Mouse (Mus musculus) macrophage (primary cell): ENCODE data around the gene Rrp15. TPM values are rescaled to one million over a fixed set of nuclear protein-coding genes. Genes with fewer than 3 reads are reported as not detected.

Experiments
- H3K27ac ChIP-seq: fragments of 350-480 bp; formaldehyde crosslinking; 2 replicates; pipeline ENCODE4 v1.9.0; 2021
- H3K36me3 ChIP-seq: fragments of 350-480 bp; formaldehyde crosslinking; 2 replicates; pipeline ENCODE4 v1.9.0; 2021; ENCODE audit errors: inconsistent target
- H3K4me3 ChIP-seq: fragments of 350-480 bp; formaldehyde crosslinking; 2 replicates; pipeline ENCODE4 v1.9.0; 2021; ENCODE audit errors: inconsistent target
- H3K79me2 ChIP-seq: fragments of 350-480 bp; formaldehyde crosslinking; 2 replicates; pipeline ENCODE4 v1.9.0; 2021; ENCODE audit errors: inconsistent target
- WGBS: methylation state at CpG from one replicate; pipeline ENCODE4 v1.1.7; 2026; ENCODE audit warnings: inconsistent platforms; ENCODE audit not compliant: missing documents; 5-methylcytosine and 5-hydroxymethylcytosine counted together
- polyA plus RNA-seq: library from polyadenylated mRNA; stranded (reverse); fragments of 250-400 nt; gene quantifications from 3 replicates; pipeline ENCODE4 v1.2.4, GENCODE M21; 2018; ENCODE audit warnings: inconsistent platforms

The Rrp15 gene
- polyA plus RNA-seq, 1 experiment from 2014 or later = 15.2 TPM

GRCm38 (mm10) chr1:186702391-186703255 lies 46.5 kb downstream of the Rrp15 start:
- Histone ChIP-seq H3K36me3 (no peaks in the 10 kb centered on the region), H3K79me2 (no peaks in the 10 kb centered on the region), H3K4me3 (no peak overlapping the region), H3K27ac (no peak overlapping the region)
- 59% methylated on average over 15 of the region's 15 CpGs for WGBS

- Histone ChIP-seq H3K4me3 (no peak overlapping the region), H3K27ac (no peak overlapping the region), H3K79me2 (no peaks in the 10 kb centered on the region), H3K36me3 (no peaks in the 10 kb centered on the region)
- WGBS = 88% methylated on average over 8 of the region's 8 CpGs
These were observed 47.8 kb downstream of the Rrp15 start for GRCm38 (mm10) chr1:186701206-186701905.

GRCm38 (mm10) chr1:186700496-186700895 lies 48.7 kb downstream of the Rrp15 start:
- no peak overlapping the region for H3K27ac ChIP-seq

GRCm38 (mm10) chr1:186698583-186699338 lies 50.4 kb downstream of the Rrp15 start:
- H3K79me2 ChIP-seq = no peaks in the 10 kb centered on the region
- H3K27ac ChIP-seq = no peak overlapping the region
- no peaks in the 10 kb centered on the region for H3K36me3 ChIP-seq
- H3K4me3 ChIP-seq = no peak overlapping the region
- WGBS = 75% methylated on average over 15 of the region's 15 CpGs

More at GRCm38 (mm10) chr1:186700496-186700895, 48.7 kb downstream of the Rrp15 start:
- Histone ChIP-seq H3K4me3 (no peak overlapping the region), H3K79me2 (no peaks in the 10 kb centered on the region), H3K36me3 (no peaks in the 10 kb centered on the region)
- 87% methylated on average over 3 of the region's 3 CpGs for WGBS

- no peak overlapping the region for H3K4me3 ChIP-seq
- WGBS = 50% methylated on average over 9 of the region's 9 CpGs
These were observed 52.9 kb downstream of the Rrp15 start for GRCm38 (mm10) chr1:186696231-186696630.

GRCm38 (mm10) chr1:186695361-186695760 lies 53.8 kb downstream of the Rrp15 start:
- Histone ChIP-seq H3K27ac (no peak overlapping the region), H3K4me3 (no peak overlapping the region), H3K36me3 (no peaks in the 10 kb centered on the region), H3K79me2 (no peaks in the 10 kb centered on the region)
- 90% methylated on average over 4 of the region's 4 CpGs for WGBS

More at GRCm38 (mm10) chr1:186696231-186696630, 52.9 kb downstream of the Rrp15 start:
- Histone ChIP-seq H3K79me2 (no peaks in the 10 kb centered on the region), H3K27ac (no peak overlapping the region), H3K36me3 (no peaks in the 10 kb centered on the region)

- whole genome bisulfite sequencing = 84% methylated on average over 4 of the region's 4 CpGs
- no peaks in the 10 kb centered on the region for H3K79me2 ChIP-seq
- H3K4me3 ChIP-seq = no peak overlapping the region
- H3K36me3 ChIP-seq = no peaks in the 10 kb centered on the region
- H3K27ac ChIP-seq = no peak overlapping the region
These were observed 56.8 kb downstream of the Rrp15 start for GRCm38 (mm10) chr1:186692370-186692769.

- no peak overlapping the region for H3K27ac ChIP-seq
- no peaks in the 10 kb centered on the region for H3K36me3 ChIP-seq
- 91% methylated on average over 9 of the region's 9 CpGs for WGBS
- no peak overlapping the region for H3K4me3 ChIP-seq
- no peaks in the 10 kb centered on the region for H3K79me2 ChIP-seq
These were observed 57.5 kb downstream of the Rrp15 start for GRCm38 (mm10) chr1:186691708-186692107.

- WGBS = 78% methylated on average over 3 of the region's 3 CpGs
- H3K36me3 ChIP-seq = no peaks in the 10 kb centered on the region
- no peaks in the 10 kb centered on the region for H3K79me2 ChIP-seq
- no peak overlapping the region for H3K27ac ChIP-seq
- no peak overlapping the region for H3K4me3 ChIP-seq
These were observed 65.1 kb downstream of the Rrp15 start for GRCm38 (mm10) chr1:186684041-186684440.

GRCm38 (mm10) chr1:186682606-186683005 lies 66.6 kb downstream of the Rrp15 start:
- Histone ChIP-seq H3K79me2 (no peaks in the 10 kb centered on the region), H3K4me3 (no peak overlapping the region), H3K27ac (no peak overlapping the region), H3K36me3 (no peaks in the 10 kb centered on the region)
- 77% methylated on average over 7 of the region's 7 CpGs for WGBS

- Histone ChIP-seq H3K27ac (no peak overlapping the region), H3K79me2 (no peaks in the 10 kb centered on the region), H3K4me3 (no peak overlapping the region), H3K36me3 (no peaks in the 10 kb centered on the region)
- WGBS = 79% methylated on average over 11 of the region's 12 CpGs
These were observed 71.5 kb downstream of the Rrp15 start for GRCm38 (mm10) chr1:186677614-186678013.

- H3K4me3 ChIP-seq = no peak overlapping the region
- no peaks in the 10 kb centered on the region for H3K79me2 ChIP-seq
- WGBS = 90% methylated on average over 3 of the region's 5 CpGs
- no peak overlapping the region for H3K27ac ChIP-seq
- H3K36me3 ChIP-seq = no peaks in the 10 kb centered on the region
These were observed 73.0 kb downstream of the Rrp15 start for GRCm38 (mm10) chr1:186676199-186676598.

GRCm38 (mm10) chr1:186675263-186675662 lies 73.9 kb downstream of the Rrp15 start:
- no peak overlapping the region for H3K27ac ChIP-seq
- no peak overlapping the region for H3K4me3 ChIP-seq
- H3K79me2 ChIP-seq = no peaks in the 10 kb centered on the region
- 92% methylated on average over 5 of the region's 6 CpGs for WGBS
- no peaks in the 10 kb centered on the region for H3K36me3 ChIP-seq

GRCm38 (mm10) chr1:186674621-186675020 lies 74.5 kb downstream of the Rrp15 start:
- H3K4me3 ChIP-seq = no peak overlapping the region
- H3K27ac ChIP-seq = no peak overlapping the region
- H3K79me2 ChIP-seq = no peaks in the 10 kb centered on the region
- WGBS = 92% methylated on average over 3 of the region's 3 CpGs
- H3K36me3 ChIP-seq = no peaks in the 10 kb centered on the region
